Mouse (Mus musculus): ENCODE measurements around the gene Llcfc1. TPM values are rescaled to one million over a fixed set of nuclear protein-coding genes. Genes with fewer than 3 reads are reported as not detected.

Llcfc1 gene
- polyA plus RNA-seq, 1 experiment, result not detected

GRCm38 (mm10) chr6:41704123-41704522 lies 19.9 kb downstream of the Llcfc1 start, which contains the start of gene Kel:
Gene Kel, minus strand, starts transcription at chr6:41704339.
- Histone ChIP-seq H3K27me3 (ENCODE audit: control insufficient read depth, insufficient read depth, insufficient read length) (no peaks in the 10 kb centered on the region), H3ac (ENCODE audit: control insufficient read depth, insufficient read length) (no peak within 1 kb of the TSS), H3K4me3 (no peak within 1 kb of the TSS), H3K4me2 (ENCODE audit: low read depth) (no peak within 1 kb of the TSS), H3K79me2 (ENCODE audit: control insufficient read depth, insufficient read depth) (no peaks in the 10 kb centered on the region), H3K36me3 (ENCODE audit: control insufficient read depth, insufficient read depth) (no peaks in the 10 kb centered on the region)
- TF ChIP-seq POLR2A (IDR thresholded peaks at IDR 0.05; ENCODE audit: insufficient read length, low read depth) (no peak), SRF (IDR thresholded peaks at IDR 0.05; ENCODE audit: control insufficient read depth, insufficient read length, low read depth) (no peak), USF1 (IDR thresholded peaks at IDR 0.05; ENCODE audit: low read depth) (no peak), MAX (IDR thresholded peaks at IDR 0.05; ENCODE audit: low read depth) (no peak), TCF3 (IDR thresholded peaks at IDR 0.05; ENCODE audit: insufficient read length, low read depth) (no peak), CEBPB (IDR thresholded peaks at IDR 0.05; ENCODE audit: insufficient read depth, poor library complexity, severe bottlenecking) (no peak), E2F4 (IDR thresholded peaks at IDR 0.05; ENCODE audit: insufficient read depth) (no peak), TCF12 (IDR thresholded peaks at IDR 0.05; ENCODE audit: insufficient read depth, poor library complexity, severe bottlenecking) (no peak), POLR2AphosphoS2 (IDR thresholded peaks at IDR 0.05; ENCODE audit: insufficient read length, low read depth) (no peak), REST (IDR thresholded peaks at IDR 0.05; ENCODE audit: insufficient read depth, insufficient read length) (no peak), MYOG (IDR thresholded peaks at IDR 0.05; ENCODE audit: control insufficient read depth in 1 of 3, insufficient read depth in 1 of 3, insufficient read length in 2 of 3, low read depth in 2 of 3) (no peak)

DNA sequence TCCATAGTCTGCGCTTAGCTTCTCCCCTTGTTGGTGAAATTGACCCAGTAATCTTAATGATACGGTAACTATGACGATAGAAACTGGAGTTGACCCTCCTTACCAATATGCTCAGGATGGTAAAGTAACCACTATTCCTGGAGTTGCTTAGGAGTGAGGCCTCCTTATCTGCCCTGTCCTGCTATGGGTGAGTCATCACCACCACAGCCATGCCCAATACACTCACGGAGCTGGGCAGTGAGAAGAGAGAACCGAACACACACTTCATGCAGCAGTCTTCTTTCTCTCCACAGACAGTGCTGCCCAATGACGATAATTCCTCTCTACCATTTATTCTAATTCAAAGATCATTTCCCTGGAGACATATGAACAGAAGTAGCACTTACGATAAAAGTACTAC lies 22.0 kb downstream of the Llcfc1 start:
- Histone ChIP-seq H3K79me2 (ENCODE audit: control insufficient read depth, insufficient read depth) (no peaks in the 10 kb centered on the region), H3K4me2 (ENCODE audit: low read depth) (no peak overlapping the region), H3K36me3 (ENCODE audit: control insufficient read depth, insufficient read depth) (no peaks in the 10 kb centered on the region), H3K4me3 (no peak overlapping the region), H3ac (ENCODE audit: control insufficient read depth, insufficient read length) (no peak overlapping the region), H3K27me3 (ENCODE audit: control insufficient read depth, insufficient read depth, insufficient read length) (no peaks in the 10 kb centered on the region)
- TF ChIP-seq POLR2A (IDR thresholded peaks at IDR 0.05; ENCODE audit: insufficient read length, low read depth) (no peak), MYOD1 (IDR thresholded peaks at IDR 0.05; ENCODE audit: control insufficient read depth in 1 of 3, insufficient read length in 2 of 3, low read depth in 2 of 3) (no peak), MAX (IDR thresholded peaks at IDR 0.05; ENCODE audit: low read depth) (no peak), E2F4 (IDR thresholded peaks at IDR 0.05; ENCODE audit: insufficient read depth) (no peak), TCF3 (IDR thresholded peaks at IDR 0.05; ENCODE audit: insufficient read length, low read depth) (no peak), USF1 (IDR thresholded peaks at IDR 0.05; ENCODE audit: low read depth) (no peak), POLR2AphosphoS2 (IDR thresholded peaks at IDR 0.05; ENCODE audit: insufficient read length, low read depth) (no peak), CEBPB (IDR thresholded peaks at IDR 0.05; ENCODE audit: insufficient read depth, poor library complexity, severe bottlenecking) (no peak), TCF12 (IDR thresholded peaks at IDR 0.05; ENCODE audit: insufficient read depth, poor library complexity, severe bottlenecking) (no peak)

DNA sequence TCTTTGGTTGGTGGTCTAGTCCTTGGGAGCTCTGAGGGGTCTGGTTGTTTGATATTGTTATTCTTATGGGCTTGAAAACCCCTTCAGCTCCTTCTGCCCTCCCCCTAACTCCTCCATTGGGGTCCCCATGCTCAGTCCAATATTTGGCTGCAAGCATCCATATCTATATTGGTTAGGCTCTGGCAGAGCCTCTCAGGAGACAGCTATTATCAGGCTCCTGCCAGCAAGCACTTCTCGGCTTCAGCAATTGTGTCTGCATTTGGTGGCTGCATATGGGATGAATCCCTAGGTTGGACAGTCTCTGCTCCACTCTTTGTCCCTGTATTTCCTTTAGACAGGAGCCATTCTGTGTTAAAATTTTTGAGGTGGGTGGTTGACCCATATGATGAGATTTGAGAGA lies 26.1 kb downstream of the Llcfc1 start:
- Histone ChIP-seq H3K79me2 (ENCODE audit: control insufficient read depth, insufficient read depth) (no peaks in the 10 kb centered on the region), H3K27me3 (ENCODE audit: control insufficient read depth, insufficient read depth, insufficient read length) (no peaks in the 10 kb centered on the region), H3K36me3 (ENCODE audit: control insufficient read depth, insufficient read depth) (no peaks in the 10 kb centered on the region), H3K4me2 (ENCODE audit: low read depth) (no peak overlapping the region), H3K4me3 (no peak overlapping the region), H3ac (ENCODE audit: control insufficient read depth, insufficient read length) (no peak overlapping the region)
- no peak for TF ChIP-seq POLR2AphosphoS2 (IDR thresholded peaks at IDR 0.05; ENCODE audit: insufficient read length, low read depth)
- no peak for TF ChIP-seq MYOG (IDR thresholded peaks at IDR 0.05; ENCODE audit: control insufficient read depth in 1 of 3, insufficient read depth in 1 of 3, insufficient read length in 2 of 3, low read depth in 2 of 3)

DNA sequence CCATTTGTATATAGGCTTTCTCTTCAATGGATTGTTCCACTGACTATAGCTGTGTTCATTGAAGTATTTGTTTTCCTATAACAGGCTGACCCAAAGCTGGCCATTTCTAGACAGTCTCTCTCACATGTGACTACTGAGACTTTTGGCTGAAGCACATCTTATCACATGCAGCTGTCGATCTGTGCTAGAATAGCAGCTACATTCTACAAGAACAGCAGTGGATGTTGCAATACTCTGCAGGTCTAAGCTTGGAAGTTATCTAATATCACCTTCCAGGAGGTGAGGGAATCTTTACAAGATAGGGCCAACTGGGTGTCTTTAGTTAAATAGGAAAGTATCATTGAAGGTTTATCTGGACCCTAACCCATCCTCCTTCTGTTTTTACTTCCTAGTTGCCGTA lies 37.2 kb downstream of the Llcfc1 start:
- Histone ChIP-seq H3K27me3 (ENCODE audit: control insufficient read depth, insufficient read depth, insufficient read length) (no peaks in the 10 kb centered on the region), H3K36me3 (ENCODE audit: control insufficient read depth, insufficient read depth) (no peaks in the 10 kb centered on the region), H3ac (ENCODE audit: control insufficient read depth, insufficient read length) (no peak overlapping the region), H3K4me3 (no peak overlapping the region), H3K4me2 (ENCODE audit: low read depth) (no peak overlapping the region), H3K79me2 (ENCODE audit: control insufficient read depth, insufficient read depth) (no peaks in the 10 kb centered on the region)
- 0 out of 2 replicates have a peak, but pooled peaks have one; percentile 13 for TF ChIP-seq CEBPB (IDR thresholded peaks at IDR 0.05; ENCODE audit: insufficient read depth, poor library complexity, severe bottlenecking)
- no peak for TF ChIP-seq TCF12 (IDR thresholded peaks at IDR 0.05; ENCODE audit: insufficient read depth, poor library complexity, severe bottlenecking)

- Histone ChIP-seq H3K4me2 (ENCODE audit: low read depth) (no peak overlapping the region), H3K79me2 (ENCODE audit: control insufficient read depth, insufficient read depth) (no peaks in the 10 kb centered on the region), H3K27me3 (ENCODE audit: control insufficient read depth, insufficient read depth, insufficient read length) (no peaks in the 10 kb centered on the region), H3K4me3 (no peak overlapping the region), H3K36me3 (ENCODE audit: control insufficient read depth, insufficient read depth) (no peaks in the 10 kb centered on the region), H3ac (ENCODE audit: control insufficient read depth, insufficient read length) (no peak overlapping the region)
- TF ChIP-seq CEBPB (IDR thresholded peaks at IDR 0.05; ENCODE audit: insufficient read depth, poor library complexity, severe bottlenecking) (no peak), TCF3 (IDR thresholded peaks at IDR 0.05; ENCODE audit: insufficient read length, low read depth) (no peak), USF1 (IDR thresholded peaks at IDR 0.05; ENCODE audit: low read depth) (no peak), MYOG (IDR thresholded peaks at IDR 0.05; ENCODE audit: control insufficient read depth in 1 of 3, insufficient read depth in 1 of 3, insufficient read length in 2 of 3, low read depth in 2 of 3) (no peak), E2F4 (IDR thresholded peaks at IDR 0.05; ENCODE audit: insufficient read depth) (no peak), POLR2A (IDR thresholded peaks at IDR 0.05; ENCODE audit: insufficient read length, low read depth) (no peak), TCF12 (IDR thresholded peaks at IDR 0.05; ENCODE audit: insufficient read depth, poor library complexity, severe bottlenecking) (no peak), REST (IDR thresholded peaks at IDR 0.05; ENCODE audit: insufficient read depth, insufficient read length) (no peak), MYOD1 (IDR thresholded peaks at IDR 0.05; ENCODE audit: control insufficient read depth in 1 of 3, insufficient read length in 2 of 3, low read depth in 2 of 3) (no peak), MAX (IDR thresholded peaks at IDR 0.05; ENCODE audit: low read depth) (no peak), SRF (IDR thresholded peaks at IDR 0.05; ENCODE audit: control insufficient read depth, insufficient read length, low read depth) (no peak), POLR2AphosphoS2 (IDR thresholded peaks at IDR 0.05; ENCODE audit: insufficient read length, low read depth) (no peak)
Measured at GRCm38 (mm10) chr6:41727989-41728609, 43.9 kb downstream of the Llcfc1 start.

Measured in myocyte (in vitro differentiated cells).